Mouse (Mus musculus) retina, postnatal 1 day (tissue): ENCODE data around the gene Cmtm3.
"Not testable (repeated sequence)": the region's sequence is repeated elsewhere in the genome, so short reads cannot be mapped to it uniquely, and the experiment has no call there.

Source experiments
- DNase-seq: peaks from one replicate; pipeline ENCODE4 v3.0.0-alpha.2; 2012

The Cmtm3 gene

DNA sequence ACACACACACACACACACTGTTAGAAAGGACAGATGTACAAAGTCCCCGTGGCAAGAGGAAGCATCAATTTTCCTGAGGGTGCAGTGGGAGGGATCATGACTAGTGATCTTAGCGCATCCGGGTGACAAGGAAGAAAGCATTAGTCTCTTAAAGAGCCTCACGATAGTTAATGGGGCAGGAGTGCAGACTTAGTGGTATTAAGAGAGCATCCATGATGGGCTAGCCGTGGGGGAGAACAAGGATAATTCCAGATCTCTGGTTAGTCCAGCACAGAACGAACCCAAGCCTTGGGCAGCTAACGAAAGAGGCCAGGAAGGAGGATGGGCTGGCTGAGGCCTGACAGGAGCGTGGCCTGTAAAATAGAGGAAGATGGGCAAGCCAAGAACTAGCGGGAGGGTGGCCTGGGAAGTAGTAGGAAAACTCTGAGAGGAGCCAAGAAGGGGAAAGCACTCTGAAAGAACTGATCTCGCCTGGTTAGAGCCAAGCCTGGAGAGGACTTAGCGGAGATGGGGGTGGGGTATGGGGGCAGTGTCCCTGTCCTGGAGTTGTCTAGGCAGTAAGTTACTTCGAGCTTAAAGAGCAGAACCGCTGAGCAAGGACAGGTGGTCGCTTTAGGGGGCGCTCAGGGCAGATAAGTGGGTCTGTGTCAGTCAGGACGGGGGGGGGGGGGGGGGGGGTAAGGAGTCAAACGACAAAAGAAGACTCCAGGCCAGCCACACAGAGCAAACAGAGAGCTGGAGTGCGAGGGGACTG lies at the start of gene Cmtm3:
Gene Cmtm3 (plus strand): TSS at position 182 of the 754 bp plus-strand sequence.
- DNase-seq, result peak; percentile 34

DNA sequence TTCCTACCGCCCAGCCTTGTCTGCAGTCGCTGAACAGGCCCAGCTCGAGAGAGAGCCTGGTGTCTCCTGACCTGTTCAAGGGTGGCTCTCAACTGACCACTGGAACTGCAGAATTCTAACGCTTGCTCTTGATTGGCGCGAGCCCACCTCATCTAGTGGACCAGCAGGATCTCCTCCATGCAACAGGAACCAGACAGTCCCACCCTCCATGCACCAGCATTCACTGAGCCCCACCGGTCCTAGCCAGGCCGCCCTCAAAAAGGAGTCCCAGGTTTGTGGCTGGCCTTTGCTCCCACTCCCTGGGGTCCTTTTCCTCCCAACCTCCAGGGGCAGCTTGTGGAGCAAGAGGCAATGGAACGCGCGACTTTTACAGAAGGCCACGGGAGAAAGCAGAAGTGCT lies 46.1 kb upstream of the Cmtm3 start, which contains the start of gene Cmtm2a:
Gene Cmtm2a (minus strand): TSS at position 101 of the 400 bp plus-strand sequence.
- DNase-seq, result not testable (repeated sequence)

DNA sequence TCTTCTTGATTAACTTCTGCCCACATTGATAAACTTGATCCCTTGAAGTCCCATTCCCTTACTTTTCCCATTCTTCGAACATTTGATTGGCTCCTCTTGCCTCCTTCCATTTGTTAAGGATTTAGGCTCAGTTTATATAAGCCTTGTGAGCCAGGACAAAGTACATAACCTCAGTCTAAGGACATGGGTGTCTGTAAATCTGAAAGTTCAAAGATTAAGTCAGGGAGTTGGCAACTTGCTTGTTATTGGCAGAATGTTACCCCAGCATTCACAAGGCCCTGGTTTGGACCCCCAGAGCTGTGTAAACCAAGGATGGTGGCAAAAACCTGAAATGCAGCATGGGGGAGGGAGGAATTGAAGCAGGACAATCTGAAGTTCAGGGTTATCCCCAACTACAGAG lies 44.8 kb upstream of the Cmtm3 start:
- DNase-seq, result no peak

DNA sequence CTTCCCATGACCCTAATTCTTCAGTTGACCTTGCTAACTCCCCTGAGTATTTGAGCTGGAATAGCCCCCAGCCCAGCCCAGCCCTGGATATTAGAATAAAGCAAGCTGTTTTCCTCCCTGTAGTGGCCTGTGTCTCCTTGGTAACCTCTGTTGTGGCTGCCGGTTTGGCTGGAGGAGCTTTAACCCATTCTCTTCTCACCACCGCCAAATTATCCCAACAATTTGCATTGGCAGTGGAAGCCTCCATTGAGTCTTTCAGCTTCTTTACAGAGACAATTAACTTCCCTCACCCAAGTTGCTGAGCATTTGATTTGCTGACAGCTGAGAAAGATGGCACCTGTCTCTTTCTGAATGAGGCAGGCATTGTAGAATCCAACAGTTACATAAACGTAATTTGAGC lies 37.6 kb upstream of the Cmtm3 start:
- DNase-seq, result peak; percentile 81

DNA sequence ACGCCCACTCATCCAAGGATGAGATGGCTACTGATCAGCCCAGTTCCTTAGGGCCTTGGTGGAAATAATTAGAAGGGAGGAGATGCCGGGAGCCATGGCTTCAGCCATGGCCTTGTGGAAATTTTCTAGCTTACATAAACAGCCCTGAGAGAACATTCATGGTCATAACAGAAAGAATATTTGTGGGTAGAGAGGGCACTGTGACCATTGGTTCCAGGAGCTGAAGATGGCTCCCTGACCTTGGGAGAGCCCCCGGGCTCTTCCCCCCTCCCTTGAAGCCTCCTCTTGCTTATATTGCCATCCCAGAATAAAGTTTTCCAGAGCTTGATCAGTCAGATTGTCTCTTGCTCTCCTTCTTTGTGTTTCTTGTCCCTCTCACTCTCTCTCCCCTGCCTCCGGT lies 36.7 kb upstream of the Cmtm3 start:
- DNase-seq, result not testable (repeated sequence)

DNA sequence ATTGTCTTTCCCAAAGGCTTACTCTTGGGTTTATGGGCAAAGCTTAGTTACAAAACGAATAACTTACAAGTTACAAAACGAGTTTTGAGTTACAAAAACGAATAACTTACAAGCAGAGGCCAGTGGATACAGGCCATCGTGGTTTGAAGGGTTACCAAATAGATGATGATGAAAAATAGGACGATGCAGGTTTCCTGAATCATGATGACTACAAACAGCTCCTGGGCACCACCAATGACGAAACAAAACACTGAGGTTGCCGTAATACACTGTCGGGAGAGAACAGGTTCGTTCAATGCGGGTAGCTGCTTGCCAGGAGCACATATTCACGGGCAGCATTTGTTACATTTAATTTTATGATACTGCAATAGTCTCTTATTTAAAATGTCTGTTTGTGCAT lies 34.2 kb upstream of the Cmtm3 start:
- no peak for DNase-seq

DNA sequence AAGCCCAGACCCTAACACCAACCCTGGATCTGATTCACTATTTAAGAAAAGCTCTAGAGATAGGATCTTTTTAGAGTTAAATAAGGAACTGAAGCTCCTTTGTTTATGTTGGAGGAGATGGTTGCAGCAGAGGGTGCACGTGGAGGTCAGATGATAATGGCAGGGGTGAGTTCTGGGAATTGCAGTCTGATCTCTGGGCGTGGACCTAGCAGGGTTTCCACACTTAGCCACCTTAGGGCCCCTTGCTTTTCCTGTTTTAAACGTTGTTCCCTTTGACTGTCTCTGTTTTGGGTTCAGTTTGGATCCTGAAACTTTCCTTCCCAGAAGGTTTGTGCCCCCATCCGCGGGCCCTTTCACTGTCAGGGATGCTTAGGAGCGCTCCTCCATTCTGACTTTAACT lies 30.9 kb upstream of the Cmtm3 start:
- DNase-seq, result not testable (repeated sequence)

DNA sequence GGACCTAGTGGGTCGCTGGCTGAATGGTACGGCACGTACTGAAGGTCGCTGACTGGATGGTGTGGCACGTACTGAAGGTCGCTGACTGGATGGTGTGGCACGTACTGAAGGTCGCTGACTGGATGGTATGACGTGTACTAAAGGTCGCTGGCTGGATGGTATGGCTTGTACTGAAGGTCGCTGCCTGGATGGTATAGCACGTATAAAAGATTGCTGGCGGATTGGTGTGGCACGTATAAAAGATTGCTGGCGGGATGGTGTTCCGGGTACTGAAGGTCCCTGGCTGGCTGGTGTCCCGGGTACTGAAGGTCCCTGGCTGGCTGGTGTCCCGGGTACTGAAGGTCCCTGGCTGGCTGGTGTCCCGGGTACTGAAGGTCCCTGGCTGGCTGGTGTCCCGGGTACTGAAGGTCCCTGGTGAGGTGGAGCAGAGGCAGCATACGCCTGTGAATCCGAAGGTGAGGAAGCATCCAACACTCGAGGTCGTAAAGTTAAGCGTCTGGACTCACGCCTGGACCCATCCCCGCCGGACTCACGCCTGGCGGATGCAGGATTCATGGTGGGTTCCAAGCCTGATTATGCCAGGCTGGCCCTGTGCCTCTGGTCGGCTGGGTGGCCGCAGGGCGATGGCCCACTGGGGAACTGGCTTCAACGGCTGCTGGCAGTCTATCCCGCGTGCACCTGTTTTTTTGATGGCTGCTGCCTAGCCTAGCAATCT lies 29.6 kb upstream of the Cmtm3 start, which contains the start of the genes Gm45711 and Cmtm1:
Gene Gm45711 (minus strand): TSS at position 641 of the 715 bp plus-strand sequence.
Gene Cmtm1 (minus strand): TSS at position 705 of the 715 bp plus-strand sequence.
- DNase-seq, result not testable (repeated sequence)

DNA sequence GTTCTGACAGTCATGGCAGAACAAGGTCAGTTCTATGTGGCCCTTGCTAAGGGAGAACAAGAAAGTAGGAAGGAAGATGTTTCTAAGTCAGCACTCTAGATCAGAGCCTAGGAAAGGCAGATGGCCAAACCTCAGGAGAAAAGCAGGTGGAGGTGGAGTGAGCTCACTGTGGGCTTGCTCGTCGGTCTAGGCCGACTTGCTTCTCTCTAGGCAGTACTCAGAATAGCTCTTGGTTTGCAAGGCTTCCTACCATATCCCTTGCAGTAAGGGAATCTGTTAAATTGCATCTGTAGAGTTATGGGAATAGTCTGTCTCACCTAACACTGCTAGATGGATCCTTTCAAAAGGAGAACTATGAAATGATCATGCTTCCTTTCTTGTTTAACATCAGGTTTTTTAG lies 27.2 kb upstream of the Cmtm3 start:
- DNase-seq, result not testable (repeated sequence)

DNA sequence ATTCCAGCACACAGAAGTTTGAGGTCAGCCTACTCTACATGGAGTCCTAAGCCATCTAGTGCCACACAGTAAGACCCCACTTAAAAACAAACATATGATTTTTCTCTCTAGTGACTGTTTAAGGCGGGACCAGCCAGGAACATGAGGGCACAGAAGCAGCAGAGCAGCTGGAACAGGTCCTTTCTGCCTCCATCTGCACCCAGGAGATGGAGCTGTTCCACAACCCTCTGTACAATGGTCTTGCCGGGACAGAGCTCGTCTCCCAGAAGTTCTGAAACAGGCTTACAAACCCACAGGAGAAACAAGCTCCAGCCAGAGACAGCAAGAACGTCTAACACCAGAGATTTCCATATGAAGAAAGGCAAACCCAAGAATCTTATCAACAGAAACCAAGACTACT lies 25.9 kb upstream of the Cmtm3 start:
- no peak for DNase-seq

DNA sequence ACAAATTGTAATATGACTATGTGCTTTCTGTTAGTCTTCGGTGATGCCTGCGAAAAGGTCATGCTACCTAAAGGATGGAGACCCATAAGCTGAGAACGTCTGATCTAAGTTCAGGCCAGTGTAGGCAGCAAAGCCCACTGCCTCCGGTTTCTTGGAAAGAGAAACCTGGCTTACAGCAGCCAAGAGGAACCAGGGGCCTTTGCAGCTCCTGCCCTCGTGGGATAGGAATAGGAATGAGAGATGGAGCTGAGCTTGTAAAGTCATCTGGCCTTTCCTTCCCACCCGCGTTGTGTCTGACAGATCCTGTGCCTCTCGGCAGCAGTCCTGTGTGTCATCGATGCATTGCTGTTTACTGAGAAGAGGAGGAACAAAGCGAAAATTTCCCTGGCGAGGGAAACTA lies 17.9 kb upstream of the Cmtm3 start, which contains the start of gene Gm11020:
Gene Gm11020 (plus strand): TSS at position 301 of the 400 bp plus-strand sequence.
- DNase-seq, result not testable (repeated sequence)

DNA sequence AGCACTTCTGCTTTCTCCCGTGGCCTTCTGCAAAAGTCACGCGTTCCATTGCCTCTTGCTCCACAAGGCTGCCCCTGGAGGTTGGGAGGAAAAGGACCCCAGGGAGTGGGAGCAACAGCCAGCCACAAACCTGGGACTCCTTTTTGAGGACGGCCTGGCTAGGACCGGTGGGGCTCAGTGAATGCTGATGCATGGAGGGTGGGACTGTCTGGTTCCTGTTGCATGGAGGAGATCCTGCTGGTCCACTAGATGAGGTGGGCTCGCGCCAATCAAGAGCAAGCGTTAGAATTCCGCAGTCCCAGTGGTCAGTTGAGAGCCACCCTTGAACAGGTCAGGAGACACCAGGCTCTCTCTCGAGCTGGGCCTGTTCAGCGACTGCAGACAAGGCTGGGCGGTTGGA lies 17.3 kb upstream of the Cmtm3 start, which contains the start of gene Cmtm2b:
Gene Cmtm2b (plus strand): TSS at position 301 of the 400 bp plus-strand sequence.
- not testable (repeated sequence) for DNase-seq

DNA sequence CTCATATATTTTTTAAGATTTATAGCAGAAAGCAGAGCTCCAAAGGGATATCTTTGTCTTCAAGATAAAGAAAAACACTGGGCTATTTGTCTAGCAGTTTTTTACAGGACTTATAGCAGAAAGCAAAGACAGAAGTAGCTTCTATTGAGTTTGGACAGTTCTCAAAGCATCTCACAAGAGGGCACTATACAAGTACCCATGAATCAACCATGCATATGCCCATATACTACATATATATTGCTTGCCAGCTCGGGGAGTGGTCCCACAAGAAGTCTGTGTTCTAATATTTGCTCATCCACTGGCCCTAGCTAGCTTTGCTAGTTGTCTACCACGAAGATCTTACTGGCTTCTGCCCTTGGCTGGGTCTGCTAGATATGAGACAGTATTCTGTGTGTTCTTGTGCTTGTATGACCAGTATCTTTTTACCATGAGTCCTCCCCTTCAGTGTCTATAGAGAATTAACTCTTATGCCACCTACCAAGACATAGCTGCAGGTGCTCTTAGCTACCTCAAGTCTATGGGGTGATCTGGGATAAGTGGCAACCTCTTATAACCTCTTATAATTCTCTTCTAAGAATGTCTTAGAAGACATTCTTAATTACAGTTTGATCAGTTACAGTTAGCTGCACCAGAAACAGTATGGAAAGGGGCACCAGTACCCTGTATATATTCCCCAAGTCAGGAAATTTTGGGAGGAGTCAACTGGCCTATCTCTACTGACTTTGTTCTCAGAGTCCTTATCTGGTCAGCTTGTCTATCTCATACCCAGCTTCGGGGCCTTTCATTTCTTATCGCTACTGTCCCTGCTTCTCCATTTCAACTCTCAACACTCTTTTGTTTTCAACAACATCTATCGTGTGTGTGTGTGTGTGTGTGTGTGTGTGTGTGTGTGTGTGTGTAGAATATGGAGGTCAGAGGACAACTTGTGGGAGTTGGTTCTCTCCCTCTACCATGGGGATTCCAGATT lies 6.3 kb upstream of the Cmtm3 start:
- DNase-seq, result no peak

DNA sequence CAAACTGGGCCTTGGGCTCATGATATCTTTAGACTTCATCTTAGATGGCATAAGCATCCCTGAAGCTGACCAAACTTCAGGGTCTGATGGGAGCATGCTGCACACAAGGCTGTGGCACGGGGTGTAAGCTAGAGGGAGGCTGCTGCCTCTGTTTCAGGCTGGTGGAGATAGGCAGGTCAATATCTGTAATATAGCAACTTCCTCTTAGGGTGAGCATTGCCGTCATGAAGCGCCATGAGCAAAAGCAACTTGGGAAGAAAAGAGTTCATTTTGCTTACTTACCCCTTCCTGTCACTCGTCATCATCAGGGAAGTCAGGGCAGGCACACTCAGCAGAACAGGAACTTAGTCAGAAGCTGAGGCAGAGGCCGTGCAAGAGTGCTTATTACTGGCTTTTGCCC lies 5.4 kb upstream of the Cmtm3 start:
- DNase-seq, result no peak

DNA sequence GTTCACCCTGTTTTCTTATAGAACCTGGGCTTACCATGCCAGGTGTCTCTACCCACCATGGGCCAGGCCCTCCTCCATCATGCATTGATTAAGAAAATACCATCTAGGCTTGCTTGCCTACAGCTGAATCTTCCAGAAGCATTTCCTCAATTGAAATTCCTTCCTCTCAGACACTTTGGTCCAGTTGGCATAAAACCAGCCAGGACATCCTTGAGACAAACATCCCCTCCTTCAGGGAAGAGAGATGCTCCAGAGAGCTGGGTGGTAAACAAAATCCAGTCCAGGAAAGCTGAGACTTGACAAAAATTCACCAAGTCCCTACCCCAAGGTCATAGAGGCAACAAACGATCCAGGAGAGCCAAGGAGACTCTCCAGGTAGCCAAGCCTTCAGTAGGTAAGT lies 5.0 kb upstream of the Cmtm3 start:
- DNase-seq, result no peak

DNA sequence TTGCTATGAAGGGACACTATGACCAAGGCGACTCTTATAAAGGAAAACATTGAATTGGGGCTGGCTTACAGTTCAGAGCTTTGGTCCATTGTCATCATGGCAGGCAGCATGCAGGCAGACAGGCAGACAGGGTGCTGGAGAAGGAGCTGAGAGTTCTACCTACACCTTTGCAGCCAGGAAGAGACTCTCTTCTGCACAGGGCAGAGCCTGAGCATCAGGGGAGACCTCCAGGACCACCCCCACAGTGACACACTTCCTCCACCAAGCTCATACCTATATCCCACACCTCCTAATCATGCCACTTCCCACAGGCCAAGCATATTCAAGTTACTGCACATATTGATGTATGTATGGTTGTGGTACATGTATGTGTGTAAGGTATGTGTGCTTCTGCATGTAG lies 2.4 kb upstream of the Cmtm3 start:
- DNase-seq, result no peak

DNA sequence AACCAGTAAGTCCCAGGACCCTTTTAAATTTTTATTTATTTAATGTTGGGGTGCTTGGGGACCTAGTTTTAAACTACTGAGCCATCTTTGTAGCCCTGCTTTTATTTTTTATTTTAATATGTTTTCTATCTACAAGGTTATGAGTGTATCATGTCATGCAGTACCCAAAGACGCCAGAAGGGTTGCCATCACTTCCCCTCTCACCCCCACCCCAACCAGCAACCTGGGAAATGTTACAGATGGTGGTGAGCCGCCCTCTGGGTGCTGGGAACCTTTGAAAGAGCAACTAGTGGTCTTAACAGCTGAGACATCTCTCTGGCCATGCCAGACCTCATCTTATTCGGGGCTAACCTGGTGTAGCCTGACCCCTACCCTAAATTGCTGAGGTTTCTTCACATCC lies 1.3 kb upstream of the Cmtm3 start:
- DNase-seq, result peak; percentile 26

DNA sequence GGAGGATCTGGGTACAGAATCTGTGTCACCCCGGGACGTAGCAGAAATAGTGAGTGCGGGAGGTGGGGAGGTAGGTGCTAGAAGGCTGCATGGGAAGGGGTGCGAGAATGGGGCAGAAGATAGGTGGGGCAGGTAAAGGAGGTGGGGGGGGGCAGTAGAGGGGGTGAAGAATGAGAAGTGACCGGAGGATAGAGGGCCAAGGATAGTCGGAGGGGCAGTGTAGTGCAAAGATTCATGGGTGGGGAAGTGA lies 698 bp downstream of the Cmtm3 start:
- DNase-seq, result peak; percentile 24

DNA sequence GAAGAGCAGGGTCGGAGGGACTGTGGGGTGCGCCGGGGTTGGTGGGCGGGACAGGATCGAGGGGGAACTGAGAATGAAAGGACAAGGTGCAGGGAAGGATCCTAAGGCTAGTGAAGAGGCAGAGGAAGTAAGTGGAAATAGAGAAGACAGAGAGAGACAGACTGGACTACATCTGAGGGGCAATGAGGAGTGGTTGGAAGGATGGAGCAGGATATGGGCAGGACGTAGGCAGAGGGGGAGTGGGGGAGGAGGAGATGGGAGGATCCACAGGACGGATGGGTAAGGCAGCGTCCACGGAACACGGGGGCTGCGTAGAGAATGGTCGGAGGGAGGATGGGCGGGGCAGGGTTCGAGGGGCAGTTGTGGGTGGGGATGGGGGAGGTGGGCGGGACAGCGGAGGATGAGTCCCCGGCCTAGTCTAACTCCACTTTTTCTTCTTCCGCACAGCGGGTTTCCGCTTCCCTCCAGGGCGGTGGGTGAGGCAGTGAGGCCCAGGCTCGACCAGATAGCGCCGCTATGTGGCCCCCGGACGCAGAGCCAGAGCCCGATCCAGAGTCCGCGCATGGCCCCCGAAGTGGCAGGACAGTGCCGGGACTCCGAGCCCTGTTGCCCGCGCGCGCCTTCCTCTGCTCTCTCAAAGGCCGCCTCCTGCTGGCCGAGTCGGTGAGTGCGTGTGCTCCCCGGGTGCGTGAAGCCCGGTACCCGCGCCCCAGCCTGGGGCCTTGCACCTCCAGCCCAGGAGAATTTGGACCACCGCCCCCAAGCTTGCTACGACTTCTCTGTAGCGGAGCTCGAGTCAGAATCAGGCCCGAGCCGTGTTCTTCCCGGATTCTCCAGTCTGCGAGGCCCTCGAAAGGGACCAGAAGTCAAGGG lies 1.3 kb downstream of the Cmtm3 start:
- DNase-seq, result peak; percentile 83

DNA sequence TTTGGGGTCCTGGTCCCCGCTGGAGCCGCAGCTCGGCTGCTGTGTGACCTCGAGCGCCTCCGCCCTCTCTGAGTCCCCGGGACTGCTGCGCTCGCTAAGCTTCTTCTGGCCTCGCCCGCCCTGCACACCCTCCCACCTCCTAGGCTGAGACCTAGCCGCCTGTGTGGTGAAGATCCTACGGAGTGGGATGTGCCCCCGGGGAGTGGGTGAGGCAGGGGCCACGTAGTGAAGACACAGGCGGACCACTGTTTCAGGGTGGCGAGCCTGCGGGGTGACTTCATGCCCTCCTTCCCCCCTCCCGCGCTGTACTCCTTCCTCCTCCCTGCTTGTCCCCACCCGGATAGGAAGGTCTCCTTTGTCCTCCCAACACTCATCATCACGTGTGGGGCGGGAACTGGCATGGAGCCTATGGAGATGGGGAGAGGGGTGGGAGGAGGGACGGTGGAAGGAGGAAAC lies 1.9 kb downstream of the Cmtm3 start:
- peak; percentile 93 for DNase-seq

DNA sequence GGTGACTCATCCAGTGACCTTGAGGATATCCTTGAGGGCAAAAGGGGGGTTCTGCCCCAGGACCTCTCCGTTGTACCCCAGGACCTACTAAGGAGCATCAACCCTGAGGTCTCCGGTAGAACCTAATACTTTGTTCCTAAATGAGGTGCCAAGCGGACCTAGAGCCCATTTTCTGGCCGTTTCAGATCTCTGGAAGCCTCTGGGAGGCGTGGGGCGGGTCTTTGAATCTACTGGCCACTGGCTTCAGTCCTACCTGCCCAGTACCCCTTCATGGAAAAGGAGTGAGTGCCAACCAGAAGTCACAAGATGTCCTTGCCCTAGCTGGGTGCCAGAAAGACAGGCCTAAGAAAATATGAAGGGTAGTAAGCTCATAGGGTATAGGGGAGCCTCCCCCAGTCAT lies 2.5 kb downstream of the Cmtm3 start:
- DNase-seq, result no peak

DNA sequence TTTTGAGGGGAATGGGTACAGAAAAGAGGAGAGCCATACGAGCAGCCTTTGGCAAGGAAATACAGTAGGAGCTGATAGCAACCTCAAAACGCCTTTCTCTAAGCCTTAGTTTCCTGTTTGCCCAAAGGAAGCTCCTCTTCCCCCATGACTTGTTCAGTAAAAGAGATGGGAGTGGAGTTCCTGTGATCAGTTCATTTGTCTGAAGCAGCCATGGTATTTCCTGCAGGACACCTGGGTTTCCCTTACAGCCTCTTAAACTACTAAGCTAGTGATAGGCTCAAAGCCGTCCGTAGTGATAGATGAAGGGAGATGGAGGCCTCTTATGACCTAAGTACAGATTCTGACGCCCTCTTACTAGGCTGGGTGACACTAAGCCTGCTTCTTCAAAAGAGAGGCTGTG lies 3.2 kb downstream of the Cmtm3 start:
- no peak for DNase-seq
